10 mouse cellular contexts compared by ENCODE assay signal in the genomic region with DNA sequence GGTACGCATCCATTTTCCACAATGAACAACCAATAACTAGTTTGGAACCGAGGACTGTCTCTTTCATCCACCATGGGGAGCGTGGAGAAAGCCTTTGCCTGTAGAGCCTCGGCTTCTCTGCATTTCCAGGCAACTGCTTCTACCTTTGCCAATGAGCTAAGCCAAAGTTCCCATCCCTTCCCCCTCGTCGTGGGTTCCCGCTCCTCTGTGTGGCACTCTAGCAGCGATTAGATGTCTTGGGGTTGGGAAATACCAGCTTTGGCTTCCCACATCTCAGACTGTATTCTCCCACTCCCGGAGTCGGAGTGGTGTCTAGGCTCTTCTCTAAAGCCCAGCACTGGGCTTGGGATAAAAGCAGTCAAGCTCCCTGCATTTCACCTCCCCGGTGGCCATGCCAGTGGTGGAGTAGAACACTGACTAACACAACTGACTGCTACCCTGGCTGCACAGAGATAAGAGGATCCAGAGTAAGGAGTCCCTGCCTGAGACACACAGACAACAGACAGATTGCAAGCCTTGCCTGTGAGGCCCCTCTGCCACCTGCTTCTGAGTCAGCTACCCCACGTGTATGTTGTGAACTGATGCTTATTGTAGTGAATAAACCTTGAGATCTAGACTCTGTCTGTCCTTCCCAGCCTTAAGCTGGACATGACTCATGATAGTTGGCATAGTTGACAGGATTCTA.
DNase-seq lines count a peak whose midpoint lies in the region; ATAC-seq lines count a peak whose summit lies in the region.
"Had no signal": no experiment of that assay in that cellular context is flagged by ENCODE, and none has a peak within 500 bp of the region (broad histone marks: within the 10 kb centered on the region; RNA-seq: fewer than 3 reads in every experiment).

No protein-coding gene starts in this region.

- H3K27ac ChIP-seq in midbrain, embryonic 10.5 days (replicated peaks) = 0 out of 2 replicates have a peak overlapping the region, but pooled peaks have one; percentile 5
- no peak overlapping the region for H3K27ac ChIP-seq in midbrain, embryonic 15.5 days
- peak overlapping the region; percentile 99 for H3K27ac ChIP-seq in liver, embryonic 13.5 days
- no peak overlapping the region for H3K27ac ChIP-seq in stomach, embryonic 16.5 days (ENCODE audit: low read length)
- H3K27ac ChIP-seq: kidney, embryonic 15.5 days had no signal

- no peak for ATAC-seq in midbrain, embryonic 15.5 days (replicated peaks)
- ATAC-seq in liver, embryonic 13.5 days (ENCODE audit: low read depth) = peak; percentile 87
- peak; percentile 81; the same call in 1 of the 2 replicates for ATAC-seq in stomach, embryonic 16.5 days (ENCODE audit: insufficient read depth, low FRiP score)

- no peaks in the 10 kb centered on the region for H3K27me3 ChIP-seq in midbrain, embryonic 10.5 days (ENCODE audit: low read depth, poor library complexity, severe bottlenecking)
- H3K27me3 ChIP-seq in midbrain, embryonic 15.5 days (replicated peaks) = no peaks in the 10 kb centered on the region
- H3K27me3 ChIP-seq in liver, embryonic 13.5 days = peaks cover 3% of the 10 kb centered on the region; the same call in 1 of the 2 replicates
- H3K27me3 ChIP-seq in stomach, embryonic 16.5 days (ENCODE audit: control insufficient read depth, insufficient read depth, low read length) = no peaks in the 10 kb centered on the region
- H3K27me3 ChIP-seq: kidney, embryonic 15.5 days had no signal

- H3K9me3 ChIP-seq in midbrain, embryonic 10.5 days (replicated peaks) = no peaks in the 10 kb centered on the region
- H3K9me3 ChIP-seq in midbrain, embryonic 15.5 days = no peaks in the 10 kb centered on the region
- H3K9me3 ChIP-seq in liver, embryonic 13.5 days (replicated peaks) = no peaks in the 10 kb centered on the region
- no peaks in the 10 kb centered on the region for H3K9me3 ChIP-seq in stomach, embryonic 16.5 days (replicated peaks; ENCODE audit: control insufficient read depth, low read length)
- H3K9me3 ChIP-seq: kidney, embryonic 15.5 days had no signal

- no peak overlapping the region for H3K4me3 ChIP-seq in midbrain, embryonic 10.5 days
- no peak overlapping the region for H3K4me3 ChIP-seq in midbrain, embryonic 15.5 days
- H3K4me3 ChIP-seq in liver, embryonic 13.5 days (replicated peaks) = peak overlapping the region; percentile 45
- no peak overlapping the region for H3K4me3 ChIP-seq in stomach, embryonic 16.5 days (replicated peaks; ENCODE audit: low read length)
- H3K4me3 ChIP-seq: kidney, embryonic 15.5 days had no signal

- H3K4me1 ChIP-seq in midbrain, embryonic 10.5 days = no peaks in the 10 kb centered on the region
- peaks cover 4% of the 10 kb centered on the region for H3K4me1 ChIP-seq in midbrain, embryonic 15.5 days
- H3K4me1 ChIP-seq in liver, embryonic 13.5 days (replicated peaks) = peaks cover 65% of the 10 kb centered on the region
- peaks cover 5% of the 10 kb centered on the region; the same call in 1 of the 2 replicates for H3K4me1 ChIP-seq in stomach, embryonic 16.5 days (ENCODE audit: control insufficient read depth, insufficient read depth, low read length)

- 84% methylated on average over 12 of the region's 12 CpGs for WGBS in midbrain, embryonic 10.5 days
- WGBS in midbrain, embryonic 15.5 days = 86% methylated on average over 12 of the region's 12 CpGs
- WGBS in liver, embryonic 13.5 days (ENCODE audit: insufficient replicate concordance) = 38% methylated on average over 12 of the region's 12 CpGs
- 83% methylated on average over 12 of the region's 12 CpGs for WGBS in stomach, embryonic 16.5 days

- H3K9ac ChIP-seq in midbrain, embryonic 15.5 days = no peak overlapping the region
- H3K9ac ChIP-seq in liver, embryonic 13.5 days = peak overlapping the region; percentile 87
- H3K9ac ChIP-seq in stomach, embryonic 16.5 days (ENCODE audit: low read length) = no peak overlapping the region
- H3K9ac ChIP-seq: kidney, embryonic 15.5 days had no signal

- DNase-seq in adrenal gland, postnatal 10 days = peak; percentile 18
- DNase-seq in adrenal gland, postnatal 4 days (ENCODE audit: low spot score in 2 of 2) = no peak
- no peak for DNase-seq in midbrain, embryonic 10.5 days (ENCODE audit: low spot score)
- peak; percentile 86 for DNase-seq in liver, embryonic 13.5 days
- DNase-seq in lung, postnatal 10 days = no peak
- DNase-seq in gastrocnemius, postnatal 10 days = no peak
- DNase-seq: cerebellum, adult 8-10 months had no signal

- H3K36me3 ChIP-seq in midbrain, embryonic 10.5 days = no peaks in the 10 kb centered on the region
- no peaks in the 10 kb centered on the region for H3K36me3 ChIP-seq in midbrain, embryonic 15.5 days (replicated peaks)
- no peaks in the 10 kb centered on the region for H3K36me3 ChIP-seq in liver, embryonic 13.5 days
- H3K36me3 ChIP-seq in stomach, embryonic 16.5 days (ENCODE audit: control insufficient read depth, insufficient read depth, low read length) = no peaks in the 10 kb centered on the region
- H3K36me3 ChIP-seq: kidney, embryonic 15.5 days had no signal

- no peak overlapping the region for H3K4me2 ChIP-seq in midbrain, embryonic 15.5 days
- H3K4me2 ChIP-seq in liver, embryonic 13.5 days = peak overlapping the region; percentile 72
- H3K4me2 ChIP-seq in stomach, embryonic 16.5 days (ENCODE audit: low read depth, low read length) = no peak overlapping the region
- H3K4me2 ChIP-seq: kidney, embryonic 15.5 days had no signal

Comparison
In these comparisons a context has a peak if more than half of its experiments do, and no peak if none do; other contexts are left out.
1. DNase-seq: peak in adrenal gland, postnatal 10 days (single experiment) and liver, embryonic 13.5 days (single experiment); none in adrenal gland, postnatal 4 days (0 of 2), midbrain, embryonic 10.5 days (single experiment), lung, postnatal 10 days (single experiment) and gastrocnemius, postnatal 10 days (single experiment).
2. H3K27ac ChIP-seq: peak in midbrain, embryonic 10.5 days (single experiment) and liver, embryonic 13.5 days (single experiment); none in midbrain, embryonic 15.5 days (single experiment) and stomach, embryonic 16.5 days (single experiment).